Mouse (Mus musculus) midbrain, embryonic 12.5 days (tissue): ENCODE measurements around the gene Otulin. TPM values are rescaled to one million over a fixed set of nuclear protein-coding genes. Genes with fewer than 3 reads are reported as not detected.

Experiments used
- ATAC-seq: fragments of 200-750 bp; cut with Nextera tagmentation; 2 replicates; pipeline ENCODE4 v1.8.0; 2017; ENCODE audit warnings: low read depth, moderate TSS enrichment, moderate library complexity; ENCODE audit not compliant: low FRiP score
- H3K27ac ChIP-seq: fragments of 300-500 bp; sonication (generic); replicated peaks from 2 replicates; pipeline ENCODE4 v1.5.1; 2016; ENCODE audit warnings: mild to moderate bottlenecking
- H3K27me3 ChIP-seq: fragments of 300-500 bp; sonication (generic); 2 replicates; pipeline ENCODE4 v1.6.1; 2016; ENCODE audit warnings: mild to moderate bottlenecking
- H3K36me3 ChIP-seq: fragments of 300-500 bp; sonication (generic); 2 replicates; pipeline ENCODE4 v1.6.1; 2016
- H3K4me1 ChIP-seq: fragments of 300-500 bp; sonication (generic); 2 replicates; pipeline ENCODE4 v1.6.1; 2016
- H3K4me2 ChIP-seq: fragments of 300-500 bp; sonication (generic); replicated peaks from 2 replicates; pipeline ENCODE4 v1.6.1; 2016; ENCODE audit warnings: mild to moderate bottlenecking, moderate library complexity
- H3K4me3 ChIP-seq: fragments of 300-500 bp; sonication (generic); 2 replicates; pipeline ENCODE4 v1.5.1; 2016; ENCODE audit warnings: mild to moderate bottlenecking
- H3K9ac ChIP-seq: fragments of 300-500 bp; sonication (generic); replicated peaks from 2 replicates; pipeline ENCODE4 v1.6.1; 2016; ENCODE audit warnings: mild to moderate bottlenecking, moderate library complexity
- H3K9me3 ChIP-seq: fragments of 300-500 bp; sonication (generic); 2 replicates; pipeline ENCODE4 v1.6.1; 2016; ENCODE audit warnings: mild to moderate bottlenecking
- WGBS: fragments of 180-500 bp; shearing (Covaris S2); methylation state at CpG from one replicate; pipeline ENCODE4 v1.1.7; 2016; 5-methylcytosine and 5-hydroxymethylcytosine counted together
- polyA plus RNA-seq: library from polyadenylated mRNA; unstranded; fragments of >200 nt; fragmentation: Nextera tagmentation; extraction: Ambion mirVana; gene quantifications from 2 replicates; pipeline ENCODE4 v1.2.1, GENCODE M21; 2016

Otulin gene
- polyA plus RNA-seq, 1 experiment from 2014 or later: 29.0 TPM

DNA sequence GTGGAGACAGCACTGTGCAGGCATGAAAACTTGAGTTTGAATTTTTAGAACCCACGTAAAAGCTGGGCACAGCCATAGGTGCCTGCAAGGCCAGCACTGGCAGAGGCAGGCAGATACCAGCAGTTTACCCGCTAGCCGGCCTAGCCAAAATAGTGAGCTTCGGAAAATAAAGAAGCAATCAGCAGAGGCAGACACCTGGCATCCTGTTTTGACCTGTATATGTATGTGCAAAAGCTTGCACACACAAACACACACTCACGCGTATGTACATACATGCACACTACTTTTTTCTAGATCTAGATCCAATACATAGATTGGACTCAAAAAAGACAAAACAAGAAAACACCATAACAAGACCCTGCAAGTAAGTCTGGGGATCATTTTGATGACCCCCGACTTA lies 38.1 kb upstream of the Otulin start:
- no peaks in the 10 kb centered on the region for H3K27me3 ChIP-seq
- H3K9ac ChIP-seq: no peak overlapping the region
- no peak overlapping the region for H3K4me3 ChIP-seq
- peaks cover 10% of the 10 kb centered on the region for H3K4me1 ChIP-seq
- 93% methylated on average over 7 of the region's 7 CpGs for WGBS
- H3K36me3 ChIP-seq: no peaks in the 10 kb centered on the region
- no peaks in the 10 kb centered on the region for H3K9me3 ChIP-seq
- ATAC-seq: no peak
- no peak overlapping the region for H3K4me2 ChIP-seq
- H3K27ac ChIP-seq: no peak overlapping the region

DNA sequence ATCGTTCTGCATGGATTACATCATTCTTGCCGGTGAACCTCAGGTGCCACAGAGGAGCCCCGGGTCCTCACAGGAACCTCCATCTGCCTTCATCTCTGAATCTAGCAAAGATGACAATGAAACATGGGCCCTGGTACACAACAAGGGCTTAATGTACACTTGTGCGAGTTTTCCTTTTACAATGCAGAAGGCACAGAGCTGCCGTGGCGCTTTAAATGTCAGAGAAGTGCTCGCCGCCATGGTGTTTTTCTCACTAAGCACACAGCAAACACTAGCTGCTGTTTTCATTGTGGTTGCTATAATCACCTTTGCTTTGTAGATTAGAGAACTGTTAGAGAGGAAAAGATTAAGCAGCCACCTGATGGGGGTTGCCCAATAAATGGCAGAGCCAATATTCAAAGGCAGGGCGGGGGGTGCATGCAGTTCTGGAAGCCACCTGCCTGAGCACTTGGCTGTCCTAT lies 37.5 kb upstream of the Otulin start:
- Histone ChIP-seq H3K36me3 (no peaks in the 10 kb centered on the region), H3K9ac (no peak overlapping the region), H3K4me3 (no peak overlapping the region), H3K27ac (no peak overlapping the region), H3K4me1 (peaks cover 10% of the 10 kb centered on the region), H3K4me2 (no peak overlapping the region), H3K27me3 (no peaks in the 10 kb centered on the region), H3K9me3 (no peaks in the 10 kb centered on the region)
- WGBS: 71% methylated on average over 9 of the region's 9 CpGs
- no peak for ATAC-seq

DNA sequence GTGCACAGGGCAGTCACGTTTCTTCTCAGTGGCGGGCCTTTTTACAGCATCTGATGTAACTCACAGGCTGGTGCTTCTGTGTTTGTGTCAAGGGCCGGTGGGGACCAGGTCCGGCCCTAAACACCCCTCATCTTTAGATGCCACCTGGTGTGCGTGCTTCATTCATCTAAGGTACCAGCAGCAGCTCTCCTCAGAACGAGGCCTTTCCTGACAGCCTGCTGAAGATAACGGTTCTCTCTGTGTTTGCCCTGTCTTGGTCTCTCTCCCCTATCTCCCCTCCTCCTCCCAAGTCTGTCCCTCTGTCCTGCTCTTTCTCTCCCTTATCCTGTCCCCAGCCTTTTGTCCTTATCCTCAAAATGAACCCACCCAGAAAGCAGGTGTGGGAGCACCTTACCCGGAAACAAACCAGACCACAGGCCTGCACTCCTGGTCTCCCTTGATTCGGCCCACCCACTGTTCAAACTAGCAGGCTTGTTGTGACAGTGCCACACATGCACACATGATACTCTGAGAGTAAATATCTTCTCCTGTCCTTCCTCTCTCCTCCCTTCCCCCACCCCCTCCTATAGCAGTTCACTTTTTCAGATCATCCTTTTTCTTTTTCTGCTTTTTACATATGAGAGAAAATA lies 36.5 kb upstream of the Otulin start:
- Histone ChIP-seq H3K27ac (no peak overlapping the region), H3K9ac (no peak overlapping the region), H3K36me3 (no peaks in the 10 kb centered on the region), H3K9me3 (no peaks in the 10 kb centered on the region), H3K4me2 (no peak overlapping the region), H3K4me3 (no peak overlapping the region), H3K4me1 (peaks cover 6% of the 10 kb centered on the region; the same call in 1 of the 2 replicates), H3K27me3 (no peaks in the 10 kb centered on the region)
- 67% methylated on average over 9 of the region's 9 CpGs for WGBS
- no peak for ATAC-seq

DNA sequence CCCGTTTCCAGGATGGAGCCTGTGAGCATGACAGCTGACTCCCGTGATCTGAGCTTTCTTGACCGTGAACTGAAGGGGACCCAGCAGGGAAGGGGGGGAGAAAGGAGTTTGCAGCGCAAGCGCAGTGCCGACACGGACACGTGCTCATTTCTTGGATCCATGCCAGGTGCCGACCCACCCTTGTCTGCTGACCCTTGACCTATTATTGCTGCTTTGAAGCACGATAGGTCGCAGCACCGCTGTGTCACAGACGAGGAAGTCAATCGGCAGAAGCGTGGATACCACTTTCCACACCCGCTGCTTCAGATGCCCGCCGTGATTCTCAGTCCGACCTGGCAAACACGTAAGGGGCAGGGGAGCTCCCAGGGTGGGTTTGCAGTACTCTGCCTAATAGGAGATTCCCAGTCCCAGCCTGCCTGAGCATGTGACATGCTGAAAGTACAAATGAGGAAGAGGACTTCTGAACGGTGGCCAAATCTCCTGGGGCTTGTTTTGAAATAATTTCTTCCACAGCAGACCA lies 35.0 kb upstream of the Otulin start:
- Histone ChIP-seq H3K9ac (no peak overlapping the region), H3K9me3 (no peaks in the 10 kb centered on the region), H3K4me3 (no peak overlapping the region), H3K27me3 (no peaks in the 10 kb centered on the region), H3K27ac (no peak overlapping the region), H3K4me1 (0 out of 2 replicates have a peak, but pooled peaks cover 6% of the 10 kb centered on the region), H3K36me3 (no peaks in the 10 kb centered on the region), H3K4me2 (no peak overlapping the region)
- ATAC-seq: 0 out of 2 replicates have a peak, but pooled peaks have one; percentile 30
- WGBS: 60% methylated on average over 21 of the region's 21 CpGs

DNA sequence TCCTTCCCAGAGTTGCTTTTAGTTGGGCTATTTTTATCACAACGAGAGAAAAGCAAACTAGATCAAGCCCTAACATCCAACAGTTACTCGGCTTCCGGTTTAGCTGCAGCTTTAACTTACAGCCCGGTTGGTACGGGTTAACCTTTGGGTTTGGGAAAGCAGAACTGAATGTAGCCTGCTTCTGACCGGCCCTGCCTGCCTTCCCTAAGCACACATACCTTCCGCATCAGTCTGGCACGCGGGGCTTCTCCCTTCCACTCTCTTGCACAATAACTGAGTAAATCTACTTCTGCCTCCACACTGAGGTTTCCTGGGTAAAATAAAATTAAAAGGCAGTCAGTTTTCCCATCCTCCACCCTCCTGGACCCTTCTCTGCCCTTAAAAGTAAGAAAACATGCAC lies 33.6 kb upstream of the Otulin start:
- no peak overlapping the region for H3K4me2 ChIP-seq
- H3K9ac ChIP-seq: no peak overlapping the region
- 0 out of 2 replicates have a peak, but pooled peaks cover 6% of the 10 kb centered on the region for H3K4me1 ChIP-seq
- 95% methylated on average over 9 of the region's 9 CpGs for WGBS
- H3K27me3 ChIP-seq: no peaks in the 10 kb centered on the region
- no peak overlapping the region for H3K27ac ChIP-seq
- no peaks in the 10 kb centered on the region for H3K9me3 ChIP-seq
- no peaks in the 10 kb centered on the region for H3K36me3 ChIP-seq
- no peak overlapping the region for H3K4me3 ChIP-seq
- no peak for ATAC-seq

DNA sequence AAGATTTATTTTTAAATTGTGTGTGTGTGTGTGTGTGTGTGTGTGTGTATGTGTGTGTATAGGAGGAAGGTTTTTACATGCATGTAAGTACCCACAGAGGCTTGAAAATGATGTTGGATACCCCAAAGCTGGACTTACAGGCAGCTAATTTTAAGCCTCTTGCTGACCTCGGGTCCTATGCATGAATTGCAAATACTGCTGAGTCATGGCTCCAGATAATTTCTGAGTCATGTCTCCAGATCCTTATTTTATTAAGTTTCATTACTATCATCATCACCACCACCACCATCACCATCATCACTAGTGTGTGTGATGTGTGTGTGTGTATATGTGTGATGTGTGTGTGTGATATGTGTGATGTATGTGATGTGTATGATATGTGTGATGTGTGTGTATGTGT lies 32.2 kb upstream of the Otulin start:
- WGBS: 72% methylated on average over 1 of the region's 1 CpGs
- H3K4me2 ChIP-seq: no peak overlapping the region
- 0 out of 2 replicates have a peak, but pooled peaks cover 6% of the 10 kb centered on the region for H3K4me1 ChIP-seq
- H3K9ac ChIP-seq: no peak overlapping the region
- H3K27me3 ChIP-seq: no peaks in the 10 kb centered on the region
- no peak for ATAC-seq
- no peaks in the 10 kb centered on the region for H3K36me3 ChIP-seq
- H3K4me3 ChIP-seq: no peak overlapping the region
- no peaks in the 10 kb centered on the region for H3K9me3 ChIP-seq
- no peak overlapping the region for H3K27ac ChIP-seq

DNA sequence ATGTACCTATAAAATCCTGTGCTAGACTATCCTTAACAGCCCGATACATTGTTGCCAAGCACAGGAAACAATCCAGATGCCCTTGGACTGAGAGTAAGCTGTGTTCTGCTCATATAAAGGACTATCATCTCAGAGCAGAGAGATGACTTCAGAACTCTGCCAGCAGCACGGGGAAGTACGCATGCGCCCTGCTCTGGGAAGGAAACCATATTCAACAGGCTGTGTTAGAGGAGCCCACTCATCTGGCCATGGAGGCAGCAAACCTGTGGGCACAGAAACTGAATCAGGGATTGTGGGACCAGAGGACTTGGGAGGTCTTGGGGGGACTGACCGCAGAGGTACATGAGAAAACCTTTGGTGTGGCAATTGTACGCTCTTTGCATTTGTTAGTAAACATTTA lies 31.2 kb upstream of the Otulin start:
- Histone ChIP-seq H3K36me3 (no peaks in the 10 kb centered on the region), H3K27ac (no peak overlapping the region), H3K27me3 (no peaks in the 10 kb centered on the region), H3K4me1 (0 out of 2 replicates have a peak, but pooled peaks cover 6% of the 10 kb centered on the region), H3K9me3 (no peaks in the 10 kb centered on the region), H3K4me2 (no peak overlapping the region), H3K4me3 (no peak overlapping the region), H3K9ac (no peak overlapping the region)
- ATAC-seq: no peak
- WGBS: 90% methylated on average over 6 of the region's 6 CpGs

DNA sequence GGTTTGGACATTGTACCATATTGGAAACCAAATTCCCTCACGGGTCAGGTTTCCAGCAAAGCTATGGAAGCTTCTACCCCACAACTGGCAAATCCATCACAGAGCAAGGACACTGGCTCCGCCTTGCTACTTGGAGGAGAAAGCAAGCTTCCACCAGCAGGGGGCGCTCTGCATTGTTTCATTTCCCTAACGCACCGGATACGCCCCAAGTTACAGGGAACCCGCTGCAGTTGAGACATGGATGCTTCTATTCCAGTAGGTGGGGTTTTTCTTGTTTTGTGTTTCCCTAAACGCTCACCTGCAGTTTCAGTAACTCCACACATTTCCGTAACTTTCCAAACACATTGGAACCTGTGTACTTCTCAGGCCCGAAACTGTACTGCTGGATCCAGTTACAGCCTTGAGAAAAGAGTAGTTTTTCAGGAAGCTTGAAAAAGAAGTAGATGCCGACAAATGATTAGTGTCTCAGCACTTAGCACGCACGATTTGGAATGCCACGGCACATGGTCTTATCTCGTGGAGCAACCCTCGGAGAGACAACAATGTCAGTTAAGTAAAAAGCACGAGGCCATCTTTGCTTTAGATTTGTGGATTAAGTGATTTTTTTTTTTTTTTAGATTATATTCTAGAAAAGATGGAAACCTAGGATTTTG lies 29.2 kb upstream of the Otulin start:
- no peaks in the 10 kb centered on the region for H3K36me3 ChIP-seq
- H3K9ac ChIP-seq: no peak overlapping the region
- 41% methylated on average over 17 of the region's 17 CpGs for WGBS
- no peaks in the 10 kb centered on the region for H3K4me1 ChIP-seq
- H3K9me3 ChIP-seq: no peaks in the 10 kb centered on the region
- no peaks in the 10 kb centered on the region for H3K27me3 ChIP-seq
- no peak overlapping the region for H3K4me2 ChIP-seq
- peak; percentile 65 for ATAC-seq
- H3K27ac ChIP-seq: no peak overlapping the region
- H3K4me3 ChIP-seq: no peak overlapping the region

DNA sequence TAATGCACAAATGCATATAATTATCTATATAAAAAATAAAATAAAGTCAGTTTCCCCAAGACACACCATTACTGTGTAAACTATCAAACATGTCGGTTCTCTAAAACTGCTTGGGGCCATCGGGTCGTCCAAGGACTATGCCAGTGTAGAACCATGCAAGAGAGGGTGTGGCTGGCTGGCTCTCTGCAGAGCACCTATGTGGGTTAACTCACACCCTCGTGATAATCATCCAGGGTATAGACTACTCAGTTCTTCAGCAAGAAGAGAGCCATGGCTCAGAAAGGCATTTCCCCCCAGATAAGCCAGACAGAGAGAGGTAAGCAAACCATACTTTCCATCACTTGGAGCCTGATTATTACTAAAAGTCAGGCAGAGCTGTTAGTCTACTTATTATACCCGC lies 28.6 kb upstream of the Otulin start:
- Histone ChIP-seq H3K9me3 (no peaks in the 10 kb centered on the region), H3K9ac (no peak overlapping the region), H3K27me3 (no peaks in the 10 kb centered on the region), H3K27ac (no peak overlapping the region), H3K4me3 (no peak overlapping the region), H3K4me1 (no peaks in the 10 kb centered on the region), H3K36me3 (no peaks in the 10 kb centered on the region), H3K4me2 (no peak overlapping the region)
- WGBS: 87% methylated on average over 5 of the region's 5 CpGs
- no peak for ATAC-seq

DNA sequence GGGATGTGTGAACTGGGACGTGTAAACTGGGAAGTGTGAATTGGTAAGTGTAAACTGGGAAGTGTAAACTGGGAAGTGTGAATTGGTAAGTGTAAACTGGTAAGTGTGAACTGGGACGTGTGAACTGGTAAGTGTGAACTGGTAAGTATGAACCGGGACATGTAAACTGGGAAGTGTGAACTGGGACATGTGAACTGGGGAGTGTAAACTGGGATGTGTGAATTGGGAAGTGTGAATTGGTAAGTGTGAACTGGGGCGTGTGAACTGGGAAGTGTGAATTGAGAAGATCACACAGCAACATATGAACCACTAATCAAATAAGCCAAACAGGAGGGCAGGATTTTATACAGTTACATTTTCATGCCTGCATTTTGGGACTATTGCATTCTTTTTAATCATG lies 27.9 kb upstream of the Otulin start:
- H3K4me1 ChIP-seq: no peaks in the 10 kb centered on the region
- no peak for ATAC-seq
- H3K4me3 ChIP-seq: no peak overlapping the region
- H3K27ac ChIP-seq: no peak overlapping the region
- H3K4me2 ChIP-seq: no peak overlapping the region
- H3K9me3 ChIP-seq: no peaks in the 10 kb centered on the region
- H3K27me3 ChIP-seq: no peaks in the 10 kb centered on the region
- WGBS: 95% methylated on average over 4 of the region's 4 CpGs
- H3K36me3 ChIP-seq: no peaks in the 10 kb centered on the region
- no peak overlapping the region for H3K9ac ChIP-seq

DNA sequence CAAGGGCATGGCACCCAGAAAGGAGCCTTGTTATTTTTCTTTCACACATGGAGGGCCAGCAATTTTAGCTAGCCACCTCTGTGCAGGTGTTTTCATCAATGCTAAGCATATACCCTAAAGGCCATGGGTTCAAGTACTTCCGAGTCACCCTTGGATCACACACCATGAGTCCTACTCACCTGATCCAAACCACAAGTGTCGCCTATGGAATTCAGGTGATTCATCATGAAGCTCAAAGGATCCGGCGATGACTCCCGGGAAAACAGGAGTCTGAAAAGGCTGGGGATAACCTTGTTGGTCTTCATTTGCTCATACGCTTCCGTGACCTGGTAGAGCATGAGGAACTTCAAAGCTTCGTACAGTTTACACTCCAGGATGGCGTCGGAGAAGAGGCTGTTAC lies 27.4 kb upstream of the Otulin start:
- WGBS: 98% methylated on average over 10 of the region's 10 CpGs
- no peak overlapping the region for H3K27ac ChIP-seq
- H3K4me1 ChIP-seq: no peaks in the 10 kb centered on the region
- H3K9ac ChIP-seq: no peak overlapping the region
- H3K36me3 ChIP-seq: no peaks in the 10 kb centered on the region
- no peaks in the 10 kb centered on the region for H3K9me3 ChIP-seq
- no peak overlapping the region for H3K4me3 ChIP-seq
- no peak for ATAC-seq
- no peak overlapping the region for H3K4me2 ChIP-seq
- H3K27me3 ChIP-seq: no peaks in the 10 kb centered on the region

DNA sequence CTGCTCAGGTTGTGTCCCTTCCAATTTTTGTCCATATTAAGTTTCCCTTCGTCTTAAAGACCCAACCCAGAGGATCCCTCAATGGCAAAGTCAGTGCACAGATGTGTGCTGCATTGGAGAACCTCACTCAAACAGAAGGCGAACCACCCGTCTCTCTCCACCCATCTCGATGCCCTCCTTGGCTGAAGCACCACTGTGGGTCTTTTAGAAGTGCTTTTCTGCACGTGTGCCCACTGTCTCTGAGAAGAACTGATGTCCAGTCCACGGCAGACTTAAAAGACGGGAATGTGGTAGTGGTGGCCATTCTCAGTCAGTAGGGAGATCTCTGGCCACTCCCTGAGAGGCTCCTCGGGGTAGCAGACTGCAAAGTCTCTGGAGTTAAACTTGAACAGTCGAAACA lies 26.1 kb upstream of the Otulin start:
- H3K9me3 ChIP-seq: no peaks in the 10 kb centered on the region
- WGBS: 87% methylated on average over 9 of the region's 9 CpGs
- H3K4me1 ChIP-seq: no peaks in the 10 kb centered on the region
- no peaks in the 10 kb centered on the region for H3K36me3 ChIP-seq
- H3K27me3 ChIP-seq: no peaks in the 10 kb centered on the region
- H3K4me2 ChIP-seq: no peak overlapping the region
- ATAC-seq: no peak
- no peak overlapping the region for H3K9ac ChIP-seq
- H3K27ac ChIP-seq: no peak overlapping the region
- H3K4me3 ChIP-seq: no peak overlapping the region
